Mouse (Mus musculus) ES-Bruce4 (cell line): Measurements from ENCODE around the gene Polr3h.

Source experiments
- CTCF ChIP-seq: IDR thresholded peaks from one replicate; pipeline ENCODE4 v1.8.1; 2011; ENCODE audit warnings: low read depth, low read length
- EP300 ChIP-seq: IDR thresholded peaks from 2 replicates; pipeline ENCODE4 v1.6.1; 2011; ENCODE audit warnings: low read depth, low read length; ENCODE audit not compliant: insufficient read depth
- POLR2A ChIP-seq: IDR thresholded peaks from one replicate; pipeline ENCODE4 v1.8.1; 2011; ENCODE audit warnings: low read length; ENCODE audit not compliant: insufficient read depth

- TF ChIP-seq CTCF (no peak), EP300 (no peak), POLR2A (no peak)
Observed at GRCm38 (mm10) chr15:81943176-81943749, 17.2 kb upstream of the Polr3h start.
